Mouse (Mus musculus): ENCODE measurements around the gene Aebp1.

Gene Aebp1

GRCm38 (mm10) chr11:5897839-5898238 is 36.1 kb downstream of the Aebp1 start:
- no peak for DNase-seq

- no peak for DNase-seq
These were observed 36.8 kb downstream of the Aebp1 start, which contains the start of gene Myl7 for GRCm38 (mm10) chr11:5898531-5898930. Gene Myl7 (minus strand): TSS chr11:5898782.

GRCm38 (mm10) chr11:5899286-5899685 is 37.5 kb downstream of the Aebp1 start:
- no peak for DNase-seq

- DNase-seq = no peak
These were observed 39.6 kb downstream of the Aebp1 start for GRCm38 (mm10) chr11:5901320-5901719.

GRCm38 (mm10) chr11:5901950-5902349 is 40.2 kb downstream of the Aebp1 start:
- no peak for DNase-seq

- no peak for DNase-seq
These were observed 40.6 kb downstream of the Aebp1 start for GRCm38 (mm10) chr11:5902390-5902789.

GRCm38 (mm10) chr11:5903844-5904243 is 42.1 kb downstream of the Aebp1 start:
- no peak for DNase-seq

GRCm38 (mm10) chr11:5904357-5904756 is 42.6 kb downstream of the Aebp1 start:
- DNase-seq = no peak

GRCm38 (mm10) chr11:5904871-5905270 is 43.1 kb downstream of the Aebp1 start:
- DNase-seq = no peak

- no peak for DNase-seq
These were observed 44.2 kb downstream of the Aebp1 start for GRCm38 (mm10) chr11:5905778-5906518.

- no peak for DNase-seq
These were observed 45.3 kb downstream of the Aebp1 start for GRCm38 (mm10) chr11:5907096-5907495.

- no peak for DNase-seq
These were observed 46.9 kb downstream of the Aebp1 start for GRCm38 (mm10) chr11:5908642-5909041.

- peak; percentile 74 for DNase-seq
These were observed 50.9 kb downstream of the Aebp1 start for GRCm38 (mm10) chr11:5912635-5913034.

GRCm38 (mm10) chr11:5913256-5913655 is 51.5 kb downstream of the Aebp1 start:
- DNase-seq = no peak

GRCm38 (mm10) chr11:5913936-5914335 is 52.2 kb downstream of the Aebp1 start:
- no peak for DNase-seq

GRCm38 (mm10) chr11:5914940-5915339 is 53.2 kb downstream of the Aebp1 start:
- DNase-seq = no peak

- no peak for DNase-seq
These were observed 53.9 kb downstream of the Aebp1 start for GRCm38 (mm10) chr11:5915429-5916177.

GRCm38 (mm10) chr11:5916178-5916548 is 54.4 kb downstream of the Aebp1 start:
- peak; percentile 47 for DNase-seq

GRCm38 (mm10) chr11:5918111-5918510 is 56.4 kb downstream of the Aebp1 start:
- no peak for DNase-seq

GRCm38 (mm10) chr11:5919606-5920005 is 57.9 kb downstream of the Aebp1 start:
- DNase-seq = no peak

GRCm38 (mm10) chr11:5920323-5920960 is 58.7 kb downstream of the Aebp1 start:
- no peak for DNase-seq

All from cerebellum, adult 11 months (tissue).